Mouse (Mus musculus) forebrain, embryonic 14.5 days (tissue): ENCODE data around the gene Atp13a5. TPM values are rescaled to one million over a fixed set of nuclear protein-coding genes. Genes with fewer than 3 reads are reported as not detected.
A peak's percentile ranks its signal among the peaks of the same experiment; 100 is the strongest.

Experiments used
- ATAC-seq: fragments of 200-750 bp; cut with Nextera tagmentation; 2 replicates; pipeline ENCODE4 v1.8.0; 2017; ENCODE audit warnings: mild to moderate bottlenecking, moderate library complexity
- DNase-seq: peaks from one replicate; pipeline ENCODE4 v3.0.0-alpha.2; 2015; ENCODE audit warnings: low spot score
- H3K27ac ChIP-seq: fragments of 300-500 bp; sonication (generic); 2 replicates; pipeline ENCODE4 v1.5.1; 2014; ENCODE audit warnings: low read depth, mild to moderate bottlenecking, control low read depth, low read length, moderate library complexity
- H3K27me3 ChIP-seq: fragments of 300-500 bp; sonication (generic); replicated peaks from 2 replicates; pipeline ENCODE4 v1.6.1; 2014; ENCODE audit warnings: low read length, control low read depth, mixed read lengths; ENCODE audit not compliant: control insufficient read depth, insufficient read depth
- H3K36me3 ChIP-seq: fragments of 300-500 bp; sonication (generic); 2 replicates; pipeline ENCODE4 v1.6.1; 2014; ENCODE audit warnings: low read length, control low read depth; ENCODE audit not compliant: control insufficient read depth, insufficient read depth
- H3K4me1 ChIP-seq: fragments of 300-500 bp; sonication (generic); 2 replicates; pipeline ENCODE4 v1.6.1; 2014; ENCODE audit warnings: antibody characterized with exemption, low read length, control low read depth; ENCODE audit not compliant: control insufficient read depth, insufficient read depth
- H3K4me2 ChIP-seq: fragments of 300-500 bp; sonication (generic); 2 replicates; pipeline ENCODE4 v1.6.1; 2014; ENCODE audit warnings: mild to moderate bottlenecking, control low read depth, low read length
- H3K4me3 ChIP-seq: fragments of 300-500 bp; sonication (generic); 2 replicates; pipeline ENCODE4 v1.5.1; 2014; ENCODE audit warnings: low read depth, low read length, control low read depth
- H3K9ac ChIP-seq: fragments of 300-500 bp; sonication (generic); 2 replicates; pipeline ENCODE4 v1.6.1; 2014; ENCODE audit warnings: mild to moderate bottlenecking, low read length, control low read depth, moderate library complexity
- H3K9me3 ChIP-seq: fragments of 300-500 bp; sonication (generic); replicated peaks from 2 replicates; pipeline ENCODE4 v1.6.1; 2016; ENCODE audit warnings: low read length, control low read depth, mixed read lengths; ENCODE audit not compliant: control insufficient read depth
- whole genome bisulfite sequencing: fragments of 180-500 bp; shearing (Covaris S2); extraction: QIAGEN DNeasy Blood & Tissue Kit; methylation state at CpG from one replicate; pipeline ENCODE4 v1.1.7; 2014; 5-methylcytosine and 5-hydroxymethylcytosine counted together
- polyA plus RNA-seq: library from polyadenylated mRNA; unstranded; fragments of >200 nt; fragmentation: Nextera tagmentation; extraction: Ambion mirVana; gene quantifications from 2 replicates; pipeline ENCODE4 v1.2.1, GENCODE M21; 2014

Atp13a5 gene
- polyA plus RNA-seq, 1 experiment from 2014 or later: 0.32 TPM

- 61% methylated on average over 5 of the region's 5 CpGs for WGBS
- Histone ChIP-seq H3K9ac (no peak overlapping the region), H3K27me3 (no peaks in the 10 kb centered on the region), H3K36me3 (no peaks in the 10 kb centered on the region), H3K4me1 (no peaks in the 10 kb centered on the region; the same call in 1 of the 2 replicates), H3K4me2 (no peak overlapping the region), H3K9me3 (no peaks in the 10 kb centered on the region), H3K4me3 (no peak overlapping the region), H3K27ac (no peak overlapping the region)
- DNase-seq (peak; percentile 75), ATAC-seq (peak; percentile 89)
Observed at GRCm38 (mm10) chr16:29216395-29217295, 161.9 kb downstream of the Atp13a5 start.

- Histone ChIP-seq H3K27me3 (no peaks in the 10 kb centered on the region), H3K4me1 (no peaks in the 10 kb centered on the region; the same call in 1 of the 2 replicates), H3K9ac (peak within 1 kb of the TSS; percentile 66), H3K9me3 (no peaks in the 10 kb centered on the region), H3K4me2 (peak within 1 kb of the TSS; percentile 83), H3K27ac (no peak within 1 kb of the TSS), H3K4me3 (peak within 1 kb of the TSS; percentile 38), H3K36me3 (no peaks in the 10 kb centered on the region)
- WGBS: 1% methylated on average over 39 of the region's 39 CpGs
- DNase-seq (no peak), ATAC-seq (peak; percentile 73)
Observed at GRCm38 (mm10) chr16:29209605-29210411, 168.7 kb downstream of the Atp13a5 start, which contains the start of gene Hrasls. Gene Hrasls, plus strand, starts transcription at chr16:29209695.

DNA sequence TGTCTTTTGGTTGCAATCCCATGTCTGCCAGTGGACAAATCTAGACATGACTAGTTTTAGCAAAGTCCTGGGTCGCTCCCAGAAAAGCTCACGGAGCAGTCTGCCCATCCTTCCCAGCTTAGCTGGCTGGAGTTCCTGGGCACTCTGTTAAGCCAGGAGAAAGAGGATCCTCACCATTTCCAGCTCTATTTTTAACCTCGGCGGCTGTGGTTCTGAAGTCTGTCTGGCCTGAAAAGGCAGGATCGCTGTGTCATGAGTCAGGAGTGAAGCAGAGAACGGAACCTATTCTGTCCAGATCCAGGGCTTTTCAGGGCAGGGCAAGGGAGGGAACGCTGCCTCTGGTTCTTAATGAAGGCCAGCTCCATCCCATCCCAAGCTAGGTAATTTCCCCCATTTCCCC is 169.7 kb downstream of the Atp13a5 start:
- no peak overlapping the region for H3K4me2 ChIP-seq
- H3K27ac ChIP-seq: no peak overlapping the region
- H3K4me1 ChIP-seq: no peaks in the 10 kb centered on the region; the same call in 1 of the 2 replicates
- WGBS: 78% methylated on average over 7 of the region's 7 CpGs
- H3K9me3 ChIP-seq: no peaks in the 10 kb centered on the region
- H3K9ac ChIP-seq: no peak overlapping the region
- DNase-seq: no peak
- ATAC-seq: no peak
- H3K27me3 ChIP-seq: no peaks in the 10 kb centered on the region
- H3K36me3 ChIP-seq: no peaks in the 10 kb centered on the region
- H3K4me3 ChIP-seq: no peak overlapping the region

GRCm38 (mm10) chr16:29205581-29205980 is 173.0 kb downstream of the Atp13a5 start:
- 50% methylated on average over 2 of the region's 2 CpGs for WGBS
- H3K9ac ChIP-seq: no peak overlapping the region
- H3K4me1 ChIP-seq: no peaks in the 10 kb centered on the region; the same call in 1 of the 2 replicates
- H3K4me3 ChIP-seq: no peak overlapping the region
- no peak overlapping the region for H3K4me2 ChIP-seq
- no peak overlapping the region for H3K27ac ChIP-seq
- no peaks in the 10 kb centered on the region for H3K36me3 ChIP-seq
- H3K9me3 ChIP-seq: no peaks in the 10 kb centered on the region
- H3K27me3 ChIP-seq: no peaks in the 10 kb centered on the region
- no peak for ATAC-seq
- DNase-seq: no peak

- Histone ChIP-seq H3K9ac (no peak overlapping the region), H3K36me3 (no peaks in the 10 kb centered on the region), H3K4me1 (no peaks in the 10 kb centered on the region; the same call in 1 of the 2 replicates), H3K27ac (no peak overlapping the region), H3K4me3 (no peak overlapping the region), H3K9me3 (no peaks in the 10 kb centered on the region), H3K4me2 (no peak overlapping the region), H3K27me3 (no peaks in the 10 kb centered on the region)
- ATAC-seq (peak; percentile 66; the same call in 1 of the 2 replicates), DNase-seq (peak; percentile 77)
- WGBS: 64% methylated on average over 7 of the region's 7 CpGs
Observed at GRCm38 (mm10) chr16:29204875-29205274, 173.7 kb downstream of the Atp13a5 start.

- 84% methylated on average over 2 of the region's 2 CpGs for WGBS
- no peaks in the 10 kb centered on the region for H3K9me3 ChIP-seq
- no peaks in the 10 kb centered on the region for H3K27me3 ChIP-seq
- no peak for DNase-seq
- no peak for ATAC-seq
- H3K27ac ChIP-seq: no peak overlapping the region
- no peak overlapping the region for H3K4me2 ChIP-seq
- no peak overlapping the region for H3K9ac ChIP-seq
- H3K4me1 ChIP-seq: no peaks in the 10 kb centered on the region
- H3K36me3 ChIP-seq: no peaks in the 10 kb centered on the region
- no peak overlapping the region for H3K4me3 ChIP-seq
Observed at GRCm38 (mm10) chr16:29201146-29201545, 177.4 kb downstream of the Atp13a5 start.

DNA sequence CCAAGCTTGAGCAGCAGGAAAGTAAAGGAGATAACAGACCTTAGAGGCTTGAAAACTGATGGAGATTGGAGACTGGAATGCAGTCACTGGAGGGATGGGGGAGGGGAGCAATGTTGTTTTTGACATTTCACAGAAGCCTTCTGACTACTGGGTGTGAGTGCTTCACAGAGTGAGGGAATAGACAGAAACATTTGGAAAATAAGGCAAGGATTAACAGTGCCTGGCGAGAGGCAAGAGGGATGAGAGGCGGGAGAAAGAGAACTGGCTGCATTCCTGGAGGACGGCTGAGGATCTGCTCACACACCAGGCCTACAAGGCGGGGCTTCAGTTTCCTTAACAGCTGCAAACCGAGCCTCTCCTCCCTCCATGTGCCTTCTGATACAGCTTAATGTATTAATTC is 180.1 kb downstream of the Atp13a5 start:
- Histone ChIP-seq H3K27me3 (no peaks in the 10 kb centered on the region), H3K27ac (peak overlapping the region; percentile 27; the same call in 1 of the 2 replicates), H3K4me2 (no peak overlapping the region), H3K4me1 (no peaks in the 10 kb centered on the region), H3K9ac (no peak overlapping the region), H3K4me3 (no peak overlapping the region), H3K36me3 (no peaks in the 10 kb centered on the region), H3K9me3 (no peaks in the 10 kb centered on the region)
- peak; percentile 57; the same call in 1 of the 2 replicates for ATAC-seq
- 21% methylated on average over 5 of the region's 5 CpGs for WGBS
- DNase-seq: peak; percentile 46

DNA sequence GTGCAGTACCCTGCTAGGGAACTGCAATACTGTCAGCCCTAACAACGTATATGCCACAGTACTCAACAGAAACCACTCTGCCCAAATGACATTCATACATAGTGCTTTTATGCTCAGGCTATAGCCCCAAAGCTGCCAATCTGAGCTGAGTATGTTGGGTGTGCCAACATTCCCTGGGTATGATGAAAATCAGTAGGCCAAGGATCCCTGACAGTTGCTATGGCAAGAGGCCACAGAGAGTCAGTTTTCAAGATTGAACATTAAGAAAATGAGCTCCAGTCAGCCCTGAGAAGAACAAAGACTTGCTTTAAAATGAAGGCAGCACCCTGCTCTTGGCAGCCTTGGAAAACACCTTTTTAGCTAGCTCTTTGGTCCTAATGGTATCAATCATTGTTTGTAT is 183.4 kb downstream of the Atp13a5 start:
- ATAC-seq (0 out of 2 replicates have a peak, but pooled peaks have one; percentile 42), DNase-seq (peak; percentile 37)
- Histone ChIP-seq H3K9ac (no peak overlapping the region), H3K4me3 (no peak overlapping the region), H3K9me3 (no peaks in the 10 kb centered on the region), H3K4me1 (no peaks in the 10 kb centered on the region), H3K27ac (no peak overlapping the region), H3K27me3 (no peaks in the 10 kb centered on the region), H3K4me2 (no peak overlapping the region), H3K36me3 (no peaks in the 10 kb centered on the region)
- 79% methylated on average over 1 of the region's 1 CpGs for WGBS
